Mouse (Mus musculus): ENCODE measurements around the gene Git2. TPM values are rescaled to one million over a fixed set of nuclear protein-coding genes. Genes with fewer than 3 reads are reported as not detected.

Gene Git2
- polyA plus RNA-seq, 2 experiments from 2014 or later: 147 to 207 TPM

DNA sequence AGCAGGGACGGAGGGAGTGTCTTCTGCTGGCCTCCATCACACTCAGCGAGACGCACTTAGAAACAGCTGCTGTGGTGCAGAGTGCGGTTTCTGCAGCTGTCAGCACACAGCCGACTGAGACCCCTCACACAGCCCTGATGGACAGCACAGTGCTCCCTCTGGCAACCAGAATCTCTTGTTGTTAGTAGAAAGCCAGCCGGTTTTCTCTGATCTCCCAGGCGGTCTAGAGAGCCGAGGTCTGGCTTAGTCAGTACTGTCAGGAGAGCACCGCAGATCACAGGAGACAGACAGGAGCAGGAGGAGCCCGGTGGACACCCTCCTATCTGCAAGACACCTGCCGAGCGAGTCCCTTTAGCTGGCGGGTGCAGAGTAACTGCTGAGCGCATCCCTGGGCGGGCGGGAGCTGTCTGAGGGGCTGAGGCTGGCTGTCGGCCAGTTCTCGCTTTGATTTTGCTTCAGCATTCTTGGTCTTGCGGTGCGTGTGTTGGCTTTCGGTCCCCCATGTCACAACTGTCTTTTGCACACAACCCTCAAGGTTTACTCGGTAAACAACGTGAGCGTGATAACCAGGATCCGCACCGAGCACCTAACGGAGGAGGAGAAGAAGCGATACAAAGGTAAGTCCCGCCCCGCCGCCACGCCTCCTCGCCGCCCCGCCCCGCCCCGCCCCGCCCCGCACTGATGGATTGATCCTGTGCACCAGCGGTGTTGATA, 21.1 kb upstream of the Git2 start:
- ATAC-seq: no peak

DNA sequence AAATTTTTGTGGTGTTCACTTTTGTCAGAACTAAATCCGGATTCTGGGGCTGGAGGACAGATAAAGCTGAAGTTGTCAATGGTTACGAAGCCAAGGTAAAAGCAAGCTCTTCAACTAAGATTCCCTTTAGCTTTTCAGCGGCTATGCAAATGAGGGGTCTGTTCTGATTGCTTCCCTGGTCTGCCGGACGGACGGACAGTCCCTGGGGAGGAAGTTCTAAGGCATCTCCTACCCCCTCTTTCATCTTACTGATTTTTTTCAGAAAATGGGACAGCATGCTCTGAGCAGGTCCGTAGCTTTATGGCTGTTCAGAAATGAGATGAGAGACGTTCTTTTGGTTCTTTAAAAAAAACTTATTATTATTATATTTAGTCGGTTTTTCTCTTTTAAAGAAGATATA, 20.3 kb upstream of the Git2 start:
- ATAC-seq: no peak

DNA sequence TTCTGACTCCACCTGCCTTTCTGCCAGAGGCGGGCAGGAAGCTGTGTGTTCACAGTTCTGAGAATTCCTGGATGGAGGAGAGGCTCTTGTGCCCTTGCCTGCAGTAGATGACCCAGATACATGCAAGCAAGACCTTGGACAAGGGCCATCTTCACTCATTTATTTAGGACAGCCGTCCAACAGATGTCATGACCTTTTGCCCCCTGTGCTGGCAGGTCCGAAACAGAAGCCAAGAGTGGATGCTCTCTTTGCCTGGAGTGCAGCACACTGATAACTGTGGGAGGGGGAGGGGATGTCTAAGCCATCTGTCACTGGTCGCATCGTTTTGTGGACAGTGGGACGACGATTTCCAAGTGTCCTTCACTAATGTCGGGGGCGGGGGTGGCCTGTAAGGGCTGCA, 19.9 kb upstream of the Git2 start:
- no peak for ATAC-seq

DNA sequence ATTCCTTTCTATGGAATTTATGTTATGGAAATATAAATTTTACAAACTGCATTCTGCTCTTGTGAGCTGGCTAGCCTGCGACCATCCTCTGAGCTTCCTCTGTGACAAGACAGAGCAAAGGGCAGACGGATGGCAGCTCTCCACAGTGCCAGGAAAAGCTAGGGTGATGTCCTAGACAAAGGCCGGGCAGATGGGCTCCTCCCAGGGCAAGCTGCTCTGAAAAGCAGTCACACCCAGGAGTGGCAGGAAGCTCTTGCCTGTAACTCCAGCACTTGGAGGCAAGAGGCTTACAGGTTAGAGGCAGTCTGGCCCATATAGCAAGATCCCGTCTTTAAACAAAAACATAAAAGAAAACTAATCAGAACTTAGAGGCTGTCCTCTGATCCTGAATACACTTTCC, 19.3 kb upstream of the Git2 start:
- no peak for ATAC-seq

DNA sequence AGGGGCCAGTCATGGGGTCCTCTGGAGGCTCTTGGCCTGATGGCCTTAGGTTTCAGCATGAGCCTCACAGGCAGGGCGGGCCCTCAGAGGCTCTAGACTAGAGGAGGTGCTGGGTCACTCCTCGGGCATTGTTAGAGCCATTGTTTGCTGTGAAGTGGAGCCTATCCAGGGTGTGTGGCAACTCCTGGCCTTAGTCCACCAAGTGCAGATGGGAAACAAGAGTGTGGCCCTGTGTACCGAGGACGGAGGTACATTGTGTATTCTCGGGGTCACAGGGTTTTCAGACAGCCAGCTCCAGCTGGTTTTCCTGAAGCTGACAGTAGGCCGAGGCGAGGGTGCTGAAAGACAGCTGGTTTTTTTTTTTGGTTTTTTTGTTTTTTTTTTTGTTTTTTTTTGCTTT, 18.0 kb upstream of the Git2 start:
- no peak for ATAC-seq

DNA sequence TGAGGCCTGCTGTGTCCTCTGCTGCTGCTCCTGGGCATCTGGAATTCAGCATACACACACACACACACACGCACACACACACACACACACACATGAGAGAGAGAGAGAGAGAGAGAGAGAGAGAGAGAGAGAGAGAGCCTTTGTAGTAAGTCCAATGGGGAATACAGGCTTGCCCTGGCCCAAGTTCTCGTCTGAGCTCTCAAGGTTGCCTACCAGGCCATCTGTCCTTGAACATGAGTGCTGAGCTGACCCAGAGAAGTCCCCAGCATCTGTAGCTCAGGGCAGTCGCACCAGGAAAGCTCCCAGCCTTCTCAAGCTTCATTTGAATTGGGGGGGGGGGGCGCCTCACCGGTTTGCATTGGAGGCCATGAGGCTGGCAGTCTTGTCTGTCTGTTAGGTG, 9.9 kb upstream of the Git2 start:
- ATAC-seq: no peak

DNA sequence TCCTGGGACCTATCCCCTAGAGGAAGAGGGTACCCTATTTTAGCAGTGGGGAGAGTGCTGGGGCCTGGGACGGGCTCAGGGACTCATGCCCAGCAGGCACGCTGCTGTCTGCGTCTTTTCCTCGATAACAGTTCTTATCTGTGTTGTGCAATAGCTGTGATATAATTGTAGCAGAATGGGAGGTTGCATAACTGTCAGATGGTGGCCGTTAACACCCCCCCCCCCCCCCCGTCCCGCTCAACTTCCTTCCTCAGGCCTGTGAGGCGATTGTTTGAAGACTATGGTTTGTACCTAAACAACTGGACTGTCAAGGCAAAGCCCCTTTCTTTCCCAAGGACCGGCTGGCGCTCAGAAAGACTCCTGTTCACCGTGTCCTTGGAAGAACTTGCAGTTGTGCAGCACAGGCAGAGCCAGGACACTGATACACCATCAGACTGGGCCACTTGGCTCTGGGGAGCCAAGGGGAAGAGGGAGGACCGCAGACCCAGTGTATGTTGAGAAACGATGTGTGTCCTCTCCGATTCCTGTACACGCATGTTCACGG, 9.4 kb upstream of the Git2 start:
- no peak for ATAC-seq

DNA sequence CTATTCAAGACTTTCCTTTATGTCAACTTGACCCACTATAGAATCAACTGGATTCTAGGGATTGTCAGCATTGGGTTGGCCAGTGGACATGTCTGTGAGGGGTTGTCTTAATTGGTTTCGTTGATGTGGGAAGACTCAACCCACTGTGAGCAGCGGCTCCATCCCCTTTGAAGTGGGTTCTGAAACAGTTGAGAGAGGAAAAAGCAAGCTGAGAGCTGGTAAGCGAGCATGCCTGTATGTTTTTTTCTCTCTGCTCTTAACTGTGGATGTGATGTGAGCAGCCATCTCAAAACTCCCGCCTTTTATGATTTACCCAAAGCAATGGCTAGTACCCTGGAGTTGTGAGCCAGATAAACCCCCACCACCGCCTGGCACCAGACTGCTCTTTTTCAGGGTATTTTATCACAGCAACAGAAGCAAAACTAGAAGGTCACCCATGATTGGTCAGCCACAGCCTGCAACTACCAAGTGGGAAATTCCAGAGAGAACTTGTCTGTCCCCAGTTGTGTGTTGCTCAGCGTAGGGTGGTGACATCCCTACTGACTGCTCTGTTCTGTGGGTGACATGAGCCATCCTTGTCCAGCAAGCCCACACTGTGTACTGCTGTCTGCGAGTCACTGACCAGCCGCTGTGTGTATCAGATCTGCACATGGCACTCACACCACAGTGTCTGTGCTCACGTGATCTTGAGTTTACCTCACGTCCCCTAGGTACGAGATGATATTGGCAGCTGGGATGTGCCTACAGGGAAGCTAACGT, 8.3 kb upstream of the Git2 start:
- ATAC-seq: peak; percentile 56

DNA sequence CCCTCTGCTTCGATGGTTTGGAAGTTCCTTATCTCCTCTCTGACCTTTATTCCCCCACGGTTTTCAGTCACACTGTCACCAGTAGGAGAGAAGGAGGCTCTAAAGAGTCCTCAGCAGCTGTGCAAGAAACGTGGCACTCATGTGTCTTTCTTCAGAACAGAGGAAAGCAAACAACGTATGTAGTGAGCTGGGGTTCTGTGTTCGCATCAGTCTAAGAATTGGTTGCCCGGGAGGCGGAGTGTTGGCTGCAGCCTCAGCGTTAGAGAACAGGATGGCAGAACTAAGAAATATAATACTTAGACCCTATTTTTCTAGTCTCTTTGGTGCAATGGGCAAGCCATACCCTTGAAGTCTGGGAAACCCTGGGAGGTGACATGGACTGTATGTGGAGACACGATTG, 7.7 kb upstream of the Git2 start:
- ATAC-seq: no peak

DNA sequence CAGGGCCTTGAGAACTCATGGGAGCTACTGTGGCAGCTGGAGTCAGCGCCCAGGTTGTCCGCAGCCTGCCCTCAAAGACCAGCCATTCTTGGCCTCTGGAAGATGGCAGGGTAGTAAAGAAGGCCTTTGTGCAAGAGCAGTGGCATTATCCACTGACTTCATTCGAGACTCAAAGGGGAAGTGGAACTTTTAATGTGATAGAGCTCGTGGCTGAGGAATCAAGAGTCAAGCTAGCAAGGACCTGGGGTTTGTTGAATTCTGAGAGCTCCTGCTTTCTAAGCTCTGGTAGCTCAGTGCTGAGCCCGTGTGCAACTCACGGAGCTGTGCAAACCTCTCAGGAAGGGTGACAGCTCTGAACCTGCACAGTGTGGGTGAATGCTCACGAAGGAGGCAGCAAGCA, 5.6 kb upstream of the Git2 start:
- no peak for ATAC-seq

DNA sequence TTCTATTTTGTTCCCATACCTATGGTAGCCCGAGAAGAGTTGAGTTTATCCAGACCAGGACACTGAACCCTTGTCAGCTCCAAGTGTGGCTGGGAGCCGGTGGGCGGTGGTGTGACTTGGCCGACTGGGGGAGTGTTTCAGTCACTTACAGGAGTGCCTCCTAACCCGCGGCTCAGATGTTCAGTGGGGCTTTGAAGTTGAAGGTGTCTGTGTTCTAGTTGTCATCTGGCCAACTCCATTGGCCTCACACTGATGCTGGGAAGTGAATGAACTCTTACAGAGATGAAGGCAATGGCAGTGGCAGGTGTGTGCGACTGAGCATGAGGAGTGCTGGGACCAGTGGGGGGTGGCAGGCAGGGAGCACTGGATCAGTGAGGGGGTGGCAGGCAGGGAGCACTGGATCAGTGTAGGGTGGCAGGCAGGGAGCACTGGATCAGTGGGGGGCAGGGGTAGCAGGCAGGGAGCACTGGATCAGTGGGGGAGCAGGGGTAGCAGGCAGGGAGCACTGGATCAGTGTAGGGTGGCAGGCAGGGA, 4.7 kb upstream of the Git2 start:
- no peak for ATAC-seq

DNA sequence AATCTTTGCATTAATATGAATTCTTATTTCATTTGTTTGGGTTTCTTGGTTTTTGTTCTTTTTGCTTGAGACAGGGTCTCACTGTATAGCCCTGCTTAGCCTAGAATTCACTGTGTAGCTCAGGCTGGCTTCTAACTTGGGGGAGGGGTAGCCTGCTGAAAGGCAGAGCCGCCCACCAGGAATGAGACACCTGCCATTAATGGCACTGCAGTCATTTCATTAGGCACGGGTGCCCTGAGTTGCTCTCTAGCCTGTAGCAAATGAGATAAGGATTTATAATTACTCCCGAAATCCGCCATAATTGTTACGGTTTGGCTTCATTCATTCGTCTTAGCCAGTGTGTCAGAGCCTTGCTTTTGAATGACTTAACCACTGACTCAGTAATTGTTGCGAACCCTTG, 857 bp upstream of the Git2 start:
- ATAC-seq: no peak

DNA sequence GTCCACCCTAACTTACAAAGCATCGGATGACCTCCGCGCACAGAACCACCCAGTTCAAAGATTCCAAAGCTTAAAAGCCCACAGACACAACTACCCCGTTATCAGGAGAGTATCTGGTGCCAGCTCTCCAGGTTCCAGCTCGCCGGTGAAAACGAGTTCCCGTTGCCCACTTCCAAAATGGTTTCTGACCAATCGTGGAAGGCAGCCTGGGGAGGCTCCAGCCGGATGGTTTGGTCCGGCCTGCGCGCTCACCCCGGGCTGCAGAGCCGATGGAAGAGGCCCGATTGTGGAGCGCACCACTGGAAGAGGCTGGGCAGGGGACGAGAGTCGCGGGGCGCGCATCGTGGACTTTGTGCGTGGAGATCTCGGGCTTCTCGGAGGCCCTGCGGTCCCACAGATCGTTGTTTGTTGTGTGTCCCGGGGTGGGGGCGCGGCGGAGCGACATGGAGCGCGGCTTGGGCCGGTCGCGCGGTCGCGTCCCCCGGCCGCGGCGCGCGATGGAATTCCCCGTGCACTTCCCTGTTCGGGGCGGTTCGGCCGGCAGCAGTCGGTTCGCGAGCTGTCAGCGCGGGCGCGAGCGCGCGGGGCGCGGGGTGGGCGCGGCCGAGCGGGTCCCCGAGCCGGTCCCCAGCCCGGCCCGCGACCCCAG, 790 bp downstream of the Git2 start, which contains the start of gene Ankrd13a:
Ankrd13a (plus strand) TSS at position 275 of the 649 bp plus-strand sequence.
- ATAC-seq: peak; percentile 82

DNA sequence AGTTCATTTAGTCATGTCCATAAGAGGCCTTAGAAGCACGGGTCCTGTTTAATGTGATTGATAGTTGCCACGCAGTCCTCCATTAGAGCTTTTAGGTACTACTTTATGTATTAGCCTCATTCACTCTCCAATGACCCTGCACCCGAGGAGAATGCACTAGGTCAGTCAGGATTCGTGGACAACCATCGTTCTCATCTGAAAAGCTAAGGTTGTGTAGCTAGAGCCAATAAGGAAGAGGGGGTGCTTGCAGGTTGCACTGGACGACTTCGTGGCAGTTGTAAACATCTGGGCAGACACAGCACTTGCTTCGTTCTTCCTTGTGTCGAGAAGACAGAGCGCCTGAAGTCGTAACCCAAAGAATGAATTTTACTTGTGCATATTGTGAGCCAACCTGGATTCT, 1.5 kb downstream of the Git2 start:
- ATAC-seq: no peak

DNA sequence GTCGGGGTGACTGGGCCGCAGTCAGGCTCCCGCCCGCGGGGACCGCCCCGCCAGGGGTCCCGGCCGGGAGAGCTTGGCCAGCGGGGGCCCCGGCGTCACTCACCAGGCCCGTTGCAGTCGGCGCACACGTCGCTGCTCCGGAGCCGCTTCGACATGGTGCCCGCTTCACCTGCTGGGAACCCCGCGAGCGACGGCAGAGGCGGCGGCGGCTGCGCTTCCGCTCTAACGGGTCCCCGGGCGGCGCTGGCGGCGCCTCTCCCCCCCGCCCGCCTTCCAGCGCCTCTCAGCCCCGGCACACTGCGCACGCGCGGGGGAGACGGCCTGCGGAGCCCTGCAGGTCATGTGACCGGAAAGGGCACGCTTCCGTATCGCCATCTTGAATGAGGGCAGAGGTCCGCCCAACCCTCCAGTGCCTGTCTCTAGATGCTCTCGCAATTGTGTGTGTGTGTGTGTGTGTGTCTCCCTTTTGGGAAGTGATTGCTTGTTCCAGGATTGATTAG, 2.1 kb downstream of the Git2 start:
- ATAC-seq: peak; percentile 63

DNA sequence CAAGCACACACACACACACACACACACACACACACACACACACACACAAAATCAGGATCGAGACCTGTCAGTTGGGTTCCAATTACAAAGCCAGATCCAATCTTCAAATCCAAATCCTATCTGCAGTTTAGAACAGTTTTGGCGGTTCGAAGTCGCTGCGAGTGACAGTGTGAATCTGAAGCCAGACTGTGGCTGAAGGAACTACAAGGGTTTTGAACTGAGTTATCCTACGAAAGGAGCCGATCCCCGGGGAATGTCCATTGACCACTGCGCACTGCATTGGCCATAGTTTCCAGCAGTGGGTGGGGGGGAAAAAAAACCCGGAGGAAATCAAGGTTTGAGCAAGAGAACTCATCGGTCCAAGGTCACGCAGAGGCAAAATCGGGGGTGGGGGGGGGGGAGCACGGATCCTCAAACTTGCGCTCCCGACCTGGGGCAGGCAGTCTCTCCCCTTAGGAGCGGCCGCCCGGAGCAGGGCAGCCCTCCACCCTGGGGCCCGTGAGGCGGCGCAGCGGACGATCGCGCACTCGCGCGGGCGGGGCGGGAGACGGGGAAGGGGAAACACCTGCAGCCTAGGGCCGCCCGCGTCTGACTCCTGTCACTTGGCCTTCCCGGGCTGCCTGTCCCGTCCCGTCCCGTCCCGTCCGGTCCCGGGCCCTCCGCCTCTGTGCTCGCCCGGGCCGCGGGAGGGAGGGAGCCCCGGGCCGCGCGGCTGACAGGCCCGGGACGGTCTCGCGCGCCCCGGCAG, 2.7 kb downstream of the Git2 start:
- peak; percentile 9 for ATAC-seq

DNA sequence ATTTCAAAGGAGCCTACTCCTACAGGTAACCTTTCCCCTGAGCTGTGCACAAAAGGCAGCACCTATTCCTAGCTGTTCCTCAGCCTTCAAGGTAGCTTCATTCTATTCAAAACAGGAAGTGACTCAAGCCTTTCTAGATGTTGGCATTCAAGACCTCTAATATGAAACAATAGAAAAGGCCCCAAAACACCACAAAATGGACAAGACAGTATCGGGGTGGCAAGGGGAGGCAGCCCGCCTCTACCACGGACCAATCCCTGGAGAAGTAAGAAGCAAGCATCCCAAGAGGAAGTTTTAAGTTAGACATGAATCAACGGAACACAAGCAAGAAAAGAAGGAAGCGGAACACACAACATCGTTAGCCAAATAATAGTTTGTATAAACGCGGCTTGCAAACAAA, 3.5 kb downstream of the Git2 start:
- ATAC-seq: no peak

DNA sequence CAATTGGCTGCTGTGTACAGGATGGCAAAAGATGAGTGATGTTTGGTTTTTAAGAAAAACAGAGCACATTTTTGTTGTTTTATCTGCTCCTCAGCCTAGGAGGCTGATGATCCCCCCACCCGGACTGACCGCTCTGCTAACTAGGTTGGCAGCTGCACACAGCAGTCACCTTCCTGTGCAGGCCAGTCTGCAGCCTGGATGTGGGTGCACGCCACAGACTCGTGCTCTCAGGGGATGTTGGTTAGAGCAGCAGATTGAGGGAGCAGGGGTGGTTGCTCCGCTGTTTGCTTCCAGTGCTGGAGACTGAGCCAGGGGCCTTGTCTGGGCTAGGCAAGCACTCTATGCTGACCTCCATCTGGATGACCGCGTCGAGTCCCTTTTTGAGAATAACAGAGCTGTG, 5.5 kb downstream of the Git2 start:
- no peak for ATAC-seq

DNA sequence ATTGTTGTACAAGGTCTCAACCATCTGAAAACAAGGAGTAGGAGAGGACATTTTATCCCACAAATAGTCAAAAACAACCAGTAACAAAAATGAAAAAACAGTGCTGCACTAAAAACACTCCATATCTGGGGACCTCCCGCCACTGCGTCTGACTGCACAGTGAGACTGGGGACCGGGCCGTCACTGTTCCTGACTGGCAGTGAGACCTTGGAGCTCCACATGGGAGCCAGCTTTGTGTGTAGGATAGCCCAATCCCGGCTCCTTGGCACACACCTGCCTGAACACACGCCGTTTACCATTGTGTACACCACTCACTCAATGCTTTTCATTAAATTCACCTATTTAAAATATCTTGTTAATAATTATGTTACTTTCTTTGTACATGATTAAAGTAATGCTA, 8.1 kb downstream of the Git2 start:
- no peak for ATAC-seq

DNA sequence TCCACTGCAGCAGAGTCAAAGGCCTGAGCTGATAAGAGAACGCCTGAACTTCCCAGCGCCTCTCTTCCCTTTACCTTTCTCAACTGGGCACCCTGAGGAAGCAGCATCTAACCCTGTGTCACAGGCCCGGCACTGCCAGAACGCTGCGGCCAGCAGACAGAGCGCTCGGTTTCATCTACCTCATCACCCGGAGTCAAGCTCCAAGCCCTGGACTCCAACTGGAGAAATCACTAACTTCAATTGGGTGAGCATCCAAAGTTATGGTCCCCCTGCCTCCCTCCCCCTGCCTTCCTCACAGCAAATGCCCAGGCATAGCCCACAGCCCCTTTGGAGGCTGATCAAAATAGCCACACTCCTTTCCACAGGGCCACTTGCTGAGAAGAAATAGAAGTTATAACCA, 8.6 kb downstream of the Git2 start:
- no peak for ATAC-seq

DNA sequence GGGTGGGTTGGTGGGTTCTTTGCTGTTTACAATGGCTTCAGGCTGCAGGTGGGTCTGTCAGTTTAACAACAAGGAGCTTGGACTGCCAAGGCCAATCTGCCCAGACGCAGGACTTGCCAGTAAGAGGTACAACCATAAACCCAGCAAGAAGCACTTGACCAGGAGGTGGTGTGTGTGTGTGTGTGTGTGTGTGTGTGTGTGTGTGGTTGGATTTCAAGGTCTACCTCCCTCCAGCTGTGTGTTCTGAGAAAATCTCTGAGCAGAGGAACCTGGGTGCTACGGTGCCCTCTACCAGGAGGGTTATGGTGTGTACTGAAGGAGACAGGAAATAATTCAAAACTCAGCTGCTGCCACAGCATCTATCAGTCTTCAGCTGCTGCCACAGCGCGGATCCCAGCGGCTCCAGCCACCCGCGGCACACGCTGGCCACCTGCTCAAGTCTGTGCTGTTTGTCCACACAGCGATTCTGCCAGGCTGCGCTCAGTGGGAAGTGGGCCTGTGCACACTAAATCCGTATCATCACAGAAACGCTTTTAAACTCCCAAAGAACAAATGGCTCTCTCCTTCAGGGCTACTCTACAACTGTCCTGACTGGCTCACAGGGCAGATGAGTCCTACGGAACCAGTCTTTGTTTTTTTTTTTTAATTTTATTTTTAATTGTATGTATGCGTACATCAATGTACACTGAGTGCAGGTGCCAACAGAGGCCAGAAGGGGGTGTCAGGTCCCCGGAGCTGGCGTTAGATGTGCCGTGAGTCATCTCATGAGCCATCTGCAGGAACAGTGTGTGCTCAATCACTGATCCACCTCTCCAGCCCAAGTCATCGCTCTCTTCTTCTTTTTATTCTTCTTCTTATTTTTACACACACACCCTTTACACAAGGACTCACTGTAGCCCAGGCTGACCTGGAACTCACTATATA, 10.2 kb downstream of the Git2 start:
- no peak for ATAC-seq

All from CD4-positive, CD25-positive, alpha-beta regulatory T cell, adult 4 months (primary cell).